Mouse (Mus musculus): ENCODE results near the gene Olfr433. TPM values are rescaled to one million over a fixed set of nuclear protein-coding genes. Genes with fewer than 3 reads are reported as not detected.

Gene Olfr433
- polyA plus RNA-seq (2017; shearing (Covaris generic)) = under 1 TPM; 0.13 to 0.55 TPM

DNA sequence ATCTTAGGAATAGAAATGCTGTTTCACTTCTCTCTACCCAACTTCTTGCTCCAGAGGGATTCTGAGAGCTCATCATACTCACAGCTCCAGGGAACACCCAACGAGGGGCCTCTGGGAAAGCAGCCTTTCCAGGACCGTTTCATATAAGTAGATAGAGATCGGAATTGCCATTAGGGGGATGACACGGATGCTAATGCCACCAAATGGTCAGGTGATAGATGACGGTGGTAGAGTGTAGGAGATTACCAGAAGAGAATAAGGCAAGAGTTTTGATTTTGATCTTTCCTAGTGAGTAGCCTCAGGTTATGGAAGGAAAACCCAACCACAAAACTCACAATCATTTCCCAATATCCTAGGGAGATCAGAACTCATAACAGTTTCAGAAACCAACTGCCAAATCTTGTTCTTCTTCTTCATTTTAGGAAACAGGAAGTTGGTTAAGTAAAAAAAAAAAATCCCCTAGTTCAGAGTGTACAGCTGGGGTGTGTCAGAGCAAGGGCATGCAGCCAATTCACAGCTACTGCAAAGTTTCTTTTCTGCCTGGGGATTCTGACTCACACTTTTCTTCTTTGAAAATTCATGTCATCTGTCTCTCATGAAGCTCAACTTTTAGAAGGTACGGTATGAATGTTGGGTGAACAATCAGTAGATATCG is at the start of gene Olfr433:
Gene Olfr433 (plus strand): TSS at position 183 of the 655 bp plus-strand sequence.

DNA sequence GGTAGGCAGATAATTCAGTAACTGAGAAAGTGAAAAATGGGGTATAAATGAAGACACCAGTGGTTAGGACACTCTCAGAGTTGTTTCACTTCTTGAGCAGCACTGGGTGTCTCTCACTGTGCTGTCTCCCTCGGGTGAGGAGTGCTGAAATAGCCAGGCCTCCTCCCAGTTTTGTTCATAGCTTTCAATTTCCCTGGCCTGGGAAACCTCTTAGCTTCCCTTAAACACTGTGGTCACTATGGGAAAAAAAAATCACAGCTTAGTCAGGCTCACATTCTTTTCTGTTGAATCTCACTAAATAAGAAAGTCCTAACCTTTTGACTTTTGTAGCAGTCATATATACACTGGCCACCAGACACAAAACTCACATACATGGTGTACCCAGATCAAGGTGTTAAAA is 8.8 kb upstream of the Olfr433 start, which contains the start of gene Ifi205:
Gene Ifi205 (minus strand): TSS at position 113 of the 400 bp plus-strand sequence.

DNA sequence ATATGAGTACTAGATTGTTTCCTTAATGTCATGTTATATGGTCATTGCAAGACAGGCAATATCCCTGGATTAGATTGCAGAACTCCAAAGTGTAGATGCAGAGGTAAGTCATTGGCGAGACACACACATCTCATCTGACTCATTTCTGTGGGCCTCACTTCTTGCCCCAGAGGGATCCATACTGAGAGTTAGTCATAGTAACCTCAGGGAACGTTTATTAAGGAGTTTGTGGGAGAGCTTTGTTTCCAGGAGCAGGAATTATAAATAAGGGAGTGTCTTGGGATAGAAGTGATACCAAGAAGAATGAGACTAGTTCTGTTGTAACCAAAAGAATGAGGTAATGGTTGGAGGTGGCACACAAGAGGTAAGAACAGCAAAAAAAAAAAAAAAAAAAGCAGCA is 8.4 kb downstream of the Olfr433 start, which contains the start of gene Olfr432:
Gene Olfr432 (plus strand): TSS at position 313 of the 400 bp plus-strand sequence.

DNA sequence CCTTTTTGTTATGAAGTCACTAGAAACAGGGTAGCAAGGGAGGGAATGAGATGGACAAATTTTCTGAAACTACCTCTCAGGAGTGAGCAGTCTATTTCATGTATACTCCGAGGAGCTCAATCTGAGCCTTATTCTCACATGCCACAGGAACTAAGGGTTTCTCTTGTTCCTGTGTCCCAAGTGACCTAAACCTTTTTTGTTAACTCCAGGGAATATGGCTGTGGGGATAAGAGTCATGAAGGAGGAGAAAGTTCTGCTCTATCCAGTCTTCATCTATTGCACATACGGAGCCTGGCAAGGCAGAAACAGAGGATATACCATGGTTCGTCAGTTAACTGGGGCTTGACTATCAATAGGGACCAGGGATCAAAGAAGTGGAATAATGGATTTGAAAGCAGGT is 25.8 kb downstream of the Olfr433 start, which contains the start of gene Olfr430:
Gene Olfr430 (plus strand): TSS at position 301 of the 400 bp plus-strand sequence.

DNA sequence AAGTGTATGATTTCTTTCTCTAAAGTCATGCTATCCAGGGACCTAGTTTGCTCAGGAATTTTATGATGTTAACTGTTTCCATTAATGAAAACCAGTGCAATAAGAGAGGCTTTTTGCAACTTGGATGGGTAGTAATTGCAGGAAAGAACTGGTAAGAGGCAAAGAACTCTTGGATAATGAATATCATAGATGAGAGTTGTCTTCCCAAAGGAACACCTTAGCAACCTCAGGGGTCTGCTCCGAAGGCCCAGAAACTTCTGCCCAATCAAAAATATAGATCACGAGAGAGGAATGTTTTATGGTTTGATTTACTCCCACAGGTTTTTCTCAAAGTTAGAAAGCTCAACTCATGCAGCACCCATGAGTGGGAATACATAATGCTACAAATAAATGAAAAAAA is 43.5 kb downstream of the Olfr433 start, which contains the start of gene Olfr429:
Gene Olfr429 (plus strand): TSS at position 301 of the 400 bp plus-strand sequence.

Other genes starting within 250 kb of the Olfr433 start
- 1 to 10 TPM; 1.2 to 4.0 TPM for gene Ifi211, start 127.7 kb upstream of the Olfr433 start, polyA plus RNA-seq (2017; shearing (Covaris generic))
- gene Mndal, start 98.2 kb upstream of the Olfr433 start, polyA plus RNA-seq (2017; shearing (Covaris generic)) = 100 to 1,000 TPM; 354 to 399 TPM
- gene Ifi203, start 98.0 kb upstream of the Olfr433 start, polyA plus RNA-seq (2017; shearing (Covaris generic)) = 100 to 1,000 TPM; 293 to 314 TPM
- gene Ifi202b, start 58.0 kb upstream of the Olfr433 start, polyA plus RNA-seq (2017; shearing (Covaris generic)) = not detected
- under 1 TPM in 1 of 2 experiments, not detected in 1; 0.11 TPM for gene Ifi205, start 8.9 kb upstream of the Olfr433 start, polyA plus RNA-seq (2017; shearing (Covaris generic))
- under 1 TPM in 1 of 2 experiments, not detected in 1; 0.40 TPM for gene Olfr432, start 8.5 kb downstream of the Olfr433 start, polyA plus RNA-seq (2017; shearing (Covaris generic))
- not detected for gene Olfr430, start 25.9 kb downstream of the Olfr433 start, polyA plus RNA-seq (2017; shearing (Covaris generic))
- not detected for gene Olfr429, start 43.6 kb downstream of the Olfr433 start, polyA plus RNA-seq (2017; shearing (Covaris generic))
- gene Olfr427, start 56.2 kb downstream of the Olfr433 start, polyA plus RNA-seq (2017; shearing (Covaris generic)) = under 1 TPM in 1 of 2 experiments, not detected in 1; 0.40 TPM
- not detected for gene Olfr231, start 80.5 kb downstream of the Olfr433 start, polyA plus RNA-seq (2017; shearing (Covaris generic))
- under 1 TPM; 0.12 to 0.50 TPM for gene Olfr424, start 90.8 kb downstream of the Olfr433 start, polyA plus RNA-seq (2017; shearing (Covaris generic))
- not detected for gene Olfr420, start 114.9 kb downstream of the Olfr433 start, polyA plus RNA-seq (2017; shearing (Covaris generic))
- under 1 TPM; 0.07 to 0.23 TPM for gene Spta1, start 132.1 kb downstream of the Olfr433 start, polyA plus RNA-seq (2017; shearing (Covaris generic))
- not detected for gene Olfr419, start 211.4 kb downstream of the Olfr433 start, polyA plus RNA-seq (2017; shearing (Covaris generic))

All from inflammation-experienced regulatory T-cells (primary cell).